Mouse (Mus musculus): ENCODE measurements around the gene Ret. TPM values are rescaled to one million over a fixed set of nuclear protein-coding genes. Genes with fewer than 3 reads are reported as not detected.

Gene Ret
- polyA plus RNA-seq, 1 experiment = 11.9 TPM

- no peak for DNase-seq (ENCODE audit: low read depth)
These were observed 56.6 kb downstream of the Ret start for GRCm38 (mm10) chr6:118140961-118141360.

GRCm38 (mm10) chr6:118138731-118139709, 58.5 kb downstream of the Ret start, which contains the start of gene Csgalnact2:
Gene Csgalnact2, minus strand, starts transcription at chr6:118139140.
- DNase-seq (ENCODE audit: low read depth) = peak; percentile 94
- TF ChIP-seq CTCF (IDR thresholded peaks at IDR 0.05; ENCODE audit: borderline replicate concordance, extremely low read depth, insufficient read depth, insufficient read length) (no peak), POLR2A (IDR thresholded peaks at IDR 0.05; ENCODE audit: borderline replicate concordance, extremely low read depth, insufficient read depth, insufficient read length, poor library complexity, severe bottlenecking) (peak; percentile 97)

More at GRCm38 (mm10) chr6:118140961-118141360, 56.6 kb downstream of the Ret start:
- TF ChIP-seq POLR2A (IDR thresholded peaks at IDR 0.05; ENCODE audit: borderline replicate concordance, extremely low read depth, insufficient read depth, insufficient read length, poor library complexity, severe bottlenecking) = no peak
- no peak for TF ChIP-seq CTCF (IDR thresholded peaks at IDR 0.05; ENCODE audit: borderline replicate concordance, extremely low read depth, insufficient read depth, insufficient read length)

- DNase-seq (ENCODE audit: low read depth) = no peak
These were observed 60.4 kb downstream of the Ret start for GRCm38 (mm10) chr6:118137148-118137547.

GRCm38 (mm10) chr6:118134461-118134860, 63.1 kb downstream of the Ret start:
- TF ChIP-seq CTCF (IDR thresholded peaks at IDR 0.05; ENCODE audit: borderline replicate concordance, extremely low read depth, insufficient read depth, insufficient read length) (no peak), POLR2A (IDR thresholded peaks at IDR 0.05; ENCODE audit: borderline replicate concordance, extremely low read depth, insufficient read depth, insufficient read length, poor library complexity, severe bottlenecking) (no peak)
- DNase-seq (ENCODE audit: low read depth) = no peak

More at GRCm38 (mm10) chr6:118137148-118137547, 60.4 kb downstream of the Ret start:
- TF ChIP-seq POLR2A (IDR thresholded peaks at IDR 0.05; ENCODE audit: borderline replicate concordance, extremely low read depth, insufficient read depth, insufficient read length, poor library complexity, severe bottlenecking) (no peak), CTCF (IDR thresholded peaks at IDR 0.05; ENCODE audit: borderline replicate concordance, extremely low read depth, insufficient read depth, insufficient read length) (no peak)

- TF ChIP-seq POLR2A (IDR thresholded peaks at IDR 0.05; ENCODE audit: borderline replicate concordance, extremely low read depth, insufficient read depth, insufficient read length, poor library complexity, severe bottlenecking) = no peak
- no peak for TF ChIP-seq CTCF (IDR thresholded peaks at IDR 0.05; ENCODE audit: borderline replicate concordance, extremely low read depth, insufficient read depth, insufficient read length)
- DNase-seq (ENCODE audit: low read depth) = no peak
These were observed 67.5 kb downstream of the Ret start for GRCm38 (mm10) chr6:118130022-118130421.

GRCm38 (mm10) chr6:118127827-118128487, 69.6 kb downstream of the Ret start:
- TF ChIP-seq POLR2A (IDR thresholded peaks at IDR 0.05; ENCODE audit: borderline replicate concordance, extremely low read depth, insufficient read depth, insufficient read length, poor library complexity, severe bottlenecking) = no peak
- DNase-seq (ENCODE audit: low read depth) = no peak

- DNase-seq (ENCODE audit: low read depth) = no peak
- TF ChIP-seq CTCF (IDR thresholded peaks at IDR 0.05; ENCODE audit: borderline replicate concordance, extremely low read depth, insufficient read depth, insufficient read length) (no peak), POLR2A (IDR thresholded peaks at IDR 0.05; ENCODE audit: borderline replicate concordance, extremely low read depth, insufficient read depth, insufficient read length, poor library complexity, severe bottlenecking) (no peak)
These were observed 70.3 kb downstream of the Ret start for GRCm38 (mm10) chr6:118127198-118127597.

GRCm38 (mm10) chr6:118126577-118126976, 70.9 kb downstream of the Ret start:
- DNase-seq (ENCODE audit: low read depth) = no peak
- no peak for TF ChIP-seq CTCF (IDR thresholded peaks at IDR 0.05; ENCODE audit: borderline replicate concordance, extremely low read depth, insufficient read depth, insufficient read length)
- TF ChIP-seq POLR2A (IDR thresholded peaks at IDR 0.05; ENCODE audit: borderline replicate concordance, extremely low read depth, insufficient read depth, insufficient read length, poor library complexity, severe bottlenecking) = no peak

GRCm38 (mm10) chr6:118122767-118123166, 74.8 kb downstream of the Ret start:
- no peak for DNase-seq (ENCODE audit: low read depth)
- TF ChIP-seq CTCF (IDR thresholded peaks at IDR 0.05; ENCODE audit: borderline replicate concordance, extremely low read depth, insufficient read depth, insufficient read length) = no peak
- TF ChIP-seq POLR2A (IDR thresholded peaks at IDR 0.05; ENCODE audit: borderline replicate concordance, extremely low read depth, insufficient read depth, insufficient read length, poor library complexity, severe bottlenecking) = no peak

- DNase-seq (ENCODE audit: low read depth) = peak; percentile 2
These were observed 85.7 kb downstream of the Ret start for GRCm38 (mm10) chr6:118111810-118112209.

More at GRCm38 (mm10) chr6:118111810-118112209, 85.7 kb downstream of the Ret start:
- TF ChIP-seq CTCF (IDR thresholded peaks at IDR 0.05; ENCODE audit: borderline replicate concordance, extremely low read depth, insufficient read depth, insufficient read length) (no peak), POLR2A (IDR thresholded peaks at IDR 0.05; ENCODE audit: borderline replicate concordance, extremely low read depth, insufficient read depth, insufficient read length, poor library complexity, severe bottlenecking) (no peak)

Other genes starting within 250 kb of the Ret start
- 5.5 and 5.8 TPM in 2 replicates for gene Rasgef1a, start 186.3 kb downstream of the Ret start, polyA plus RNA-seq (2012; rRNA removed)
- gene Csgalnact2, start 58.6 kb downstream of the Ret start, polyA plus RNA-seq (2012; rRNA removed) = 5.9 and 6.7 TPM in 2 replicates
- 11.9 and 21.2 TPM in 2 replicates for gene Bms1, start 221.8 kb upstream of the Ret start, polyA plus RNA-seq (2012; rRNA removed)